8 mouse cellular contexts compared by ENCODE assay signal in the genomic region with DNA sequence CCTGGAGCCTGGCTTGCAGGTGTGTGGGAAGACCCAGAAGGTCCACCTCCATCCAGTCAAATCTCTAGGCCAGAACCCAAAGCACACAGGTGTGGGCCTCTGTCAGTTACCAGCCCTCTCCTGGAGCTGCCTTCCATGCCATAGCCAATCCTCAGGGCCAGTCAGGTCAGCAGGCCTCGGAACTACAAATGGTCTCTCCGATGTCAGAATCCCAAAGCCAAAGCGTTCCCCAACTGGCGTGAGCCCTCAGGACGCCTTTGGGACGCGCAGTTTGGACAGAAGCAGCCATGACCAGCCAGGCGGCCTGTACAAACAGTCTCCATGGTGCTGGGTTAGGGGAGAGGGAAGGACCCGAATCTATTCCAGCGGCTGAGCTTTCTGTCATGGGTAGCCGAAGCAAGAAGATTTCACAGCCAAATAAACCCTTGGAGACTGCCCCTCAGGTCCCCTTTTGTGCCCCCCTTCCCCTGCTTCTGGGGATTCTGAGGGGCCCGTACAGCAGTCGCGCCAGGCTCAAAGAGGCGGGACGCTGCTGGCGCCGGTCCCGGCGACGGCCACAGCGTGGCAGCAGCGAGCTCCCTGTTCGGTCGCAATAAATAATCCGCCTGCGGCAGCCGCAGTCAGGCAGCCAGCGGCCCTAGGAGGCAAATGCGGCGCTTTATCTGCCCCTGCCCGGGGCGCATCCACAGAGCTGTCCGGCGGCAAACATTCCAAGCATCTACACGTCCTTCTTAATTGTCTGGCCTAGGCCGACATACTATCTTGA. TPM values are rescaled to one million over a fixed set of nuclear protein-coding genes. Genes with fewer than 3 reads are reported as not detected.
A peak's percentile ranks its signal among the peaks of the same experiment; 100 is the strongest.
DNase-seq lines count a peak whose midpoint lies in the region; ATAC-seq and TF ChIP-seq lines count a peak whose summit lies in the region.

No protein-coding gene starts in this region.

- no peaks in the 10 kb centered on the region for H3K79me2 ChIP-seq in CH12.LX (replicated peaks; ENCODE audit: control insufficient read depth, extremely low read depth, insufficient read depth, poor library complexity, severe bottlenecking)

- 2% methylated on average over 37 of the region's 37 CpGs for WGBS in bone marrow, adult 2 months
- under 1% methylated on average over 37 of the region's 37 CpGs for WGBS in forebrain, embryonic 12.5 days

- H3K4me2 ChIP-seq in CH12.LX (ENCODE audit: insufficient read depth, low read depth, poor library complexity, severe bottlenecking): peak overlapping the region; percentile 59
- H3K4me2 ChIP-seq in forebrain, embryonic 12.5 days: no peak overlapping the region

- H3K27ac ChIP-seq in CH12.LX (ENCODE audit: insufficient read depth, low read depth): peak overlapping the region; percentile 58; the same call in 1 of the 2 replicates
- H3K27ac ChIP-seq in bone marrow, adult 2 months (ENCODE audit: control insufficient read depth, insufficient read depth, low read depth, low read length, poor library complexity): no peak overlapping the region
- no peak overlapping the region for H3K27ac ChIP-seq in forebrain, embryonic 12.5 days
- H3K27ac ChIP-seq in layer of hippocampus, adult 2 months: no peak overlapping the region

- no peak for TF ChIP-seq EP300 in CH12.LX (IDR thresholded peaks at IDR 0.05; ENCODE audit: low read length)

- peaks cover 26% of the 10 kb centered on the region for H3K9me3 ChIP-seq in CH12.LX (replicated peaks; ENCODE audit: low read length)
- no peaks in the 10 kb centered on the region for H3K9me3 ChIP-seq in forebrain, embryonic 12.5 days

- peak overlapping the region; percentile 52 to 57 (median 53) for H3K4me3 ChIP-seq in CH12.LX (replicated peaks in 1 of 3; ENCODE audit: low read depth in 2 of 3, low read length in 2 of 3, poor library complexity in 1 of 3)
- peak overlapping the region; percentile 40 for H3K4me3 ChIP-seq in bone marrow, adult 2 months (replicated peaks; ENCODE audit: control insufficient read depth, low read depth, low read length)
- H3K4me3 ChIP-seq in forebrain, embryonic 12.5 days (replicated peaks): no peak overlapping the region
- no peak overlapping the region for H3K4me3 ChIP-seq in layer of hippocampus, adult 2 months

- TF ChIP-seq POLR2A in CH12.LX (IDR thresholded peaks at IDR 0.05; ENCODE audit: low read depth, low read length): peak; percentile 55
- peak; percentile 28; the same call in 1 of the 2 replicates for TF ChIP-seq POLR2A in bone marrow, adult 2 months (IDR thresholded peaks at IDR 0.05; ENCODE audit: borderline replicate concordance, control insufficient read depth, low read depth, low read length)

- H3K36me3 ChIP-seq in CH12.LX (replicated peaks in 1 of 2; ENCODE audit: control insufficient read depth in 1 of 2, insufficient read depth in 1 of 2, low read length in 1 of 2): peaks cover 1 to 15% of the 10 kb centered on the region in 2 experiments
- H3K36me3 ChIP-seq in forebrain, embryonic 12.5 days (replicated peaks): no peaks in the 10 kb centered on the region

- peak; percentile 26 for TF ChIP-seq RAD21 in CH12.LX (IDR thresholded peaks at IDR 0.05; ENCODE audit: low read depth, low read length)

- in situ Hi-C loops in CH12.LX (cut with MboI; ENCODE audit: low pct_ligation_motif_present, low pct_unique_long_range_greater_than_20kb, low sequenced_read_pairs): loop anchor here (10.0 to 25.0 kb wide), 2 partner anchors 199 to 347 kb away; partner anchors contain the start of gene Skap2

- H3K27me3 ChIP-seq in CH12.LX (replicated peaks): peaks cover 2% of the 10 kb centered on the region
- peaks cover 99% of the 10 kb centered on the region for H3K27me3 ChIP-seq in forebrain, embryonic 12.5 days

- peak; percentile 59 for DNase-seq in CH12.LX (ENCODE audit: extremely low read depth)
- peak; percentile 19 to 62 for DNase-seq in layer of hippocampus, adult 2 months (ENCODE audit: low spot score in 2 of 2)
- peak; percentile 80 for DNase-seq in lung, postnatal 14 days
- DNase-seq in ovary, postnatal 14 days (ENCODE audit: low spot score): peak; percentile 71
- DNase-seq in urinary bladder, postnatal 14 days (ENCODE audit: low spot score): peak; percentile 86

- peak; percentile 75 for ATAC-seq in forebrain, embryonic 12.5 days (ENCODE audit: low FRiP score)
- ATAC-seq in hematopoietic stem cell, adult 5-6 weeks (replicated peaks in 1 of 2; ENCODE audit: insufficient read depth in 1 of 2, low FRiP score in 2 of 2, low TSS enrichment in 1 of 2, low read depth in 1 of 2, poor library complexity in 2 of 2, severe bottlenecking in 2 of 2): peak; percentile 54 to 57; a peak in 3 of 4 replicates

- TF ChIP-seq CTCF in CH12.LX (conservative IDR thresholded peaks at IDR 0.05 in 1 of 2, IDR thresholded peaks at IDR 0.05 in 1 of 2; ENCODE audit: low read depth in 2 of 2, low read length in 2 of 2): peak in 1 of 2 experiments; percentile 76; a peak in 3 of 4 replicates
- peak; percentile 63 for TF ChIP-seq CTCF in bone marrow, adult 2 months (IDR thresholded peaks at IDR 0.05; ENCODE audit: control insufficient read depth, insufficient read depth, low read length)
- peak; percentile 95 for TF ChIP-seq CTCF in layer of hippocampus, adult 2 months (conservative IDR thresholded peaks at IDR 0.05)

- H3K4me1 ChIP-seq in CH12.LX (ENCODE audit: control insufficient read depth in 1 of 2, insufficient read depth in 2 of 2): peaks cover 4 to 17% of the 10 kb centered on the region in 2 experiments; a peak in 2 of 4 replicates
- H3K4me1 ChIP-seq in bone marrow, adult 2 months (ENCODE audit: control insufficient read depth, insufficient read depth, low read length): no peaks in the 10 kb centered on the region; the same call in 1 of the 2 replicates
- H3K4me1 ChIP-seq in forebrain, embryonic 12.5 days: peaks cover 10% of the 10 kb centered on the region; the same call in 1 of the 2 replicates

- peak overlapping the region; percentile 41 for H3K9ac ChIP-seq in CH12.LX (ENCODE audit: insufficient read depth, low read depth)
- no peak overlapping the region for H3K9ac ChIP-seq in forebrain, embryonic 12.5 days

- dilution Hi-C loops in CH12.LX (cut with MboI; ENCODE audit: extremely low pct_ligation_motif_present, extremely low pct_unique_long_range_greater_than_20kb, low sequenced_read_pairs): no loop called here

TF ChIP-seq in CH12.LX, 34 proteins besides CTCF, POLR2A, EP300 and RAD21 (continues in another document):
- TF ChIP-seq JUN (IDR thresholded peaks at IDR 0.05; ENCODE audit: insufficient read depth, low read depth, low read length) (no peak), USF1 (IDR thresholded peaks at IDR 0.05; ENCODE audit: low read depth, low read length) (no peak), CHD1 (IDR thresholded peaks at IDR 0.05; ENCODE audit: low read depth, low read length) (no peak), ZKSCAN1 (IDR thresholded peaks at IDR 0.05; ENCODE audit: borderline replicate concordance, low read depth, low read length) (no peak), RCOR1 (conservative IDR thresholded peaks at IDR 0.05; ENCODE audit: low read depth, low read length) (no peak), NELFE (IDR thresholded peaks at IDR 0.05; ENCODE audit: low read depth, low read length) (peak; percentile 61), CHD2 (IDR thresholded peaks at IDR 0.05; ENCODE audit: low read length) (no peak), JUND (conservative IDR thresholded peaks at IDR 0.05; ENCODE audit: low read depth, low read length) (no peak), MAZ (IDR thresholded peaks at IDR 0.05; ENCODE audit: low read depth, low read length) (no peak)

RNA-seq across cellular contexts. Expression of gene Hoxa3, which starts 1.8 kb away (rescaled TPM):
- total RNA-seq in CH12.LX (2012; rRNA removed) (0.25 and 0.38 TPM in 2 replicates), CH12.LX (2014; rRNA removed) (0.08 TPM in 1 of 2 replicates, not detected in the other)
- 0.34 and 0.37 TPM in 2 replicates for polyA plus RNA-seq in CH12.LX (2012; ENCODE audit: insufficient read length, low read depth)
- polyA plus RNA-seq in bone marrow, adult 2 months (2011; ENCODE audit: insufficient read depth, insufficient read length, low replicate concordance, missing spikeins): 1.2 and 2.4 TPM in 2 replicates
- polyA plus RNA-seq in forebrain, embryonic 12.5 days (2016; fragmentation: Nextera tagmentation; extraction: Ambion mirVana): 0.32 TPM in 1 of 2 replicates, not detected in the other
- total RNA-seq in hematopoietic stem cell, adult 5-6 weeks (2017): 3.7 and 6.3 TPM in 2 replicates
- not detected for total RNA-seq in layer of hippocampus, adult 2 months (2021)

RNA-seq across cellular contexts. Expression of gene Gm28308, which starts 1.8 kb away (rescaled TPM):
- total RNA-seq in CH12.LX (2012; rRNA removed) (not detected in 2 replicates), CH12.LX (2014; rRNA removed) (not detected in 2 replicates)
- polyA plus RNA-seq in CH12.LX (2012; ENCODE audit: insufficient read length, low read depth): not detected in 2 replicates
- not detected in 2 replicates for polyA plus RNA-seq in bone marrow, adult 2 months (2011; ENCODE audit: insufficient read depth, insufficient read length, low replicate concordance, missing spikeins)
- polyA plus RNA-seq in forebrain, embryonic 12.5 days (2016; fragmentation: Nextera tagmentation; extraction: Ambion mirVana): not detected in 2 replicates
- not detected in 2 replicates for total RNA-seq in hematopoietic stem cell, adult 5-6 weeks (2017)
- not detected for total RNA-seq in layer of hippocampus, adult 2 months (2021)

RNA-seq across cellular contexts. Expression of gene Hoxa6, which starts 2.8 kb away (rescaled TPM):
- total RNA-seq in CH12.LX (2012; rRNA removed) (1.2 and 2.2 TPM in 2 replicates), CH12.LX (2014; rRNA removed) (0.58 and 1.1 TPM in 2 replicates)
- polyA plus RNA-seq in CH12.LX (2012; ENCODE audit: insufficient read length, low read depth): 1.6 and 2.1 TPM in 2 replicates
- not detected in 2 replicates for polyA plus RNA-seq in bone marrow, adult 2 months (2011; ENCODE audit: insufficient read depth, insufficient read length, low replicate concordance, missing spikeins)
- not detected in 2 replicates for polyA plus RNA-seq in forebrain, embryonic 12.5 days (2016; fragmentation: Nextera tagmentation; extraction: Ambion mirVana)
- total RNA-seq in hematopoietic stem cell, adult 5-6 weeks (2017): 3.8 and 5.8 TPM in 2 replicates
- not detected for total RNA-seq in layer of hippocampus, adult 2 months (2021)

RNA-seq across cellular contexts. Expression of gene Hoxa5, which starts 7.0 kb away (rescaled TPM):
- total RNA-seq in CH12.LX (2012; rRNA removed): 1.5 TPM in 2 replicates
- 0.83 and 1.2 TPM in 2 replicates for total RNA-seq in CH12.LX (2014; rRNA removed)
- 3.1 and 4.1 TPM in 2 replicates for polyA plus RNA-seq in CH12.LX (2012; ENCODE audit: insufficient read length, low read depth)
- 1.5 and 2.4 TPM in 2 replicates for polyA plus RNA-seq in bone marrow, adult 2 months (2011; ENCODE audit: insufficient read depth, insufficient read length, low replicate concordance, missing spikeins)
- polyA plus RNA-seq in forebrain, embryonic 12.5 days (2016; fragmentation: Nextera tagmentation; extraction: Ambion mirVana): not detected in 2 replicates
- total RNA-seq in hematopoietic stem cell, adult 5-6 weeks (2017): 9.4 and 10.6 TPM in 2 replicates
- not detected for total RNA-seq in layer of hippocampus, adult 2 months (2021)

RNA-seq across cellular contexts. Expression of gene Hoxa7, which starts 10.3 kb away (rescaled TPM):
- total RNA-seq in CH12.LX (2012; rRNA removed): 0.71 and 1.1 TPM in 2 replicates
- 0.85 and 1.0 TPM in 2 replicates for total RNA-seq in CH12.LX (2014; rRNA removed)
- 1.4 TPM in 2 replicates for polyA plus RNA-seq in CH12.LX (2012; ENCODE audit: insufficient read length, low read depth)
- 1.4 and 2.8 TPM in 2 replicates for polyA plus RNA-seq in bone marrow, adult 2 months (2011; ENCODE audit: insufficient read depth, insufficient read length, low replicate concordance, missing spikeins)
- polyA plus RNA-seq in forebrain, embryonic 12.5 days (2016; fragmentation: Nextera tagmentation; extraction: Ambion mirVana): not detected in 2 replicates
- total RNA-seq in hematopoietic stem cell, adult 5-6 weeks (2017): 15.6 and 19.2 TPM in 2 replicates
- total RNA-seq in layer of hippocampus, adult 2 months (2021): not detected

Comparison
In these comparisons a context has a peak if more than half of its experiments do, and no peak if none do; other contexts are left out.
1. H3K4me3 ChIP-seq: peak in CH12.LX (3 of 3) and bone marrow, adult 2 months (single experiment); none in forebrain, embryonic 12.5 days (single experiment) and layer of hippocampus, adult 2 months (single experiment).
2. Peak in every context shown above with its lines, with median percentiles within 50 percentile points of each other: DNase-seq.